Mouse (Mus musculus) forebrain, embryonic 16.5 days (tissue): Measurements from ENCODE around the gene Cep126. TPM values are rescaled to one million over a fixed set of nuclear protein-coding genes. Genes with fewer than 3 reads are reported as not detected.

Experiments
- ATAC-seq: fragments of 200-750 bp; cut with Nextera tagmentation; 2 replicates; pipeline ENCODE4 v1.8.0; 2017; ENCODE audit warnings: mild to moderate bottlenecking, moderate library complexity
- H3K27ac ChIP-seq: fragments of 300-500 bp; sonication (generic); 2 replicates; pipeline ENCODE4 v1.5.1; 2014; ENCODE audit warnings: low read length, control low read depth
- H3K27me3 ChIP-seq: fragments of 300-500 bp; sonication (generic); replicated peaks from 2 replicates; pipeline ENCODE4 v1.6.1; 2014; ENCODE audit warnings: low read length; ENCODE audit not compliant: control insufficient read depth, insufficient read depth
- H3K36me3 ChIP-seq: fragments of 300-500 bp; sonication (generic); 2 replicates; pipeline ENCODE4 v1.6.1; 2014; ENCODE audit not compliant: control insufficient read depth, insufficient read depth
- H3K4me1 ChIP-seq: fragments of 300-500 bp; sonication (generic); replicated peaks from 2 replicates; pipeline ENCODE4 v1.6.1; 2014; ENCODE audit warnings: low read length; ENCODE audit not compliant: control insufficient read depth, insufficient read depth
- H3K4me2 ChIP-seq: fragments of 300-500 bp; sonication (generic); 2 replicates; pipeline ENCODE4 v1.6.1; 2014; ENCODE audit warnings: mild to moderate bottlenecking, low read length, control low read depth
- H3K4me3 ChIP-seq: fragments of 300-500 bp; sonication (generic); replicated peaks from 2 replicates; pipeline ENCODE4 v1.5.1; 2014; ENCODE audit warnings: mild to moderate bottlenecking, low read length, control low read depth
- H3K9ac ChIP-seq: fragments of 300-500 bp; sonication (generic); replicated peaks from 2 replicates; pipeline ENCODE4 v1.6.1; 2014; ENCODE audit warnings: low read depth, low read length, control low read depth
- H3K9me3 ChIP-seq: fragments of 300-500 bp; sonication (generic); 2 replicates; pipeline ENCODE4 v1.6.1; 2016; ENCODE audit warnings: low read length; ENCODE audit not compliant: control insufficient read depth
- WGBS: fragments of 180-500 bp; shearing (Covaris S2); extraction: QIAGEN DNeasy Blood & Tissue Kit; methylation state at CpG from one replicate; pipeline ENCODE4 v1.1.7; 2014; 5-methylcytosine and 5-hydroxymethylcytosine counted together
- polyA plus RNA-seq: library from polyadenylated mRNA; unstranded; fragments of >200 nt; fragmentation: Nextera tagmentation; extraction: Ambion mirVana; gene quantifications from 2 replicates; pipeline ENCODE4 v1.2.1, GENCODE M21; 2015

The Cep126 gene
- polyA plus RNA-seq, 1 experiment from 2014 or later: 2.1 TPM

DNA sequence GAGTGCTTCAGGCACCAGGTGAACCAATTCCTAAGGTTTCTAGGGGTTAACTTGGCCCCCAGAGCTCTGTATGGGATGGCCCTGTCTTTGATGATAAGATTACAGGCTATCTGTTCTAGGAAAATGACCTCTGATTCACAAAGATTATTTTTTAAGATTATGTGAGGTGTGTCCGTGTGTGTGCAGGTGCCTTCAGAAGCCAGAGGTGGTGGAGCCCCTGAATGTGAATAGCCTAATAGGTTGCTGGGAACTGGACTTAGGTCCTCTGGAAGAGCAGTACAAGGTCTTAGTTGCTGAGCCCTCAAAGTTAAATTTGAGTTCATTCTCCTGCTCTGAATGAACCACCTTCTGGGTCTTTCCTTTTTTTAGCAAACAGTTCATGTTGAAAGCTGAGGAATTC, 100.0 kb downstream of the Cep126 start:
- WGBS: 91% methylated on average over 1 of the region's 1 CpGs
- Histone ChIP-seq H3K9ac (no peak overlapping the region), H3K4me1 (0 out of 2 replicates have a peak, but pooled peaks cover 3% of the 10 kb centered on the region), H3K4me3 (no peak overlapping the region), H3K27ac (no peak overlapping the region), H3K27me3 (no peaks in the 10 kb centered on the region), H3K4me2 (no peak overlapping the region), H3K36me3 (no peaks in the 10 kb centered on the region), H3K9me3 (no peaks in the 10 kb centered on the region)
- ATAC-seq: no peak

DNA sequence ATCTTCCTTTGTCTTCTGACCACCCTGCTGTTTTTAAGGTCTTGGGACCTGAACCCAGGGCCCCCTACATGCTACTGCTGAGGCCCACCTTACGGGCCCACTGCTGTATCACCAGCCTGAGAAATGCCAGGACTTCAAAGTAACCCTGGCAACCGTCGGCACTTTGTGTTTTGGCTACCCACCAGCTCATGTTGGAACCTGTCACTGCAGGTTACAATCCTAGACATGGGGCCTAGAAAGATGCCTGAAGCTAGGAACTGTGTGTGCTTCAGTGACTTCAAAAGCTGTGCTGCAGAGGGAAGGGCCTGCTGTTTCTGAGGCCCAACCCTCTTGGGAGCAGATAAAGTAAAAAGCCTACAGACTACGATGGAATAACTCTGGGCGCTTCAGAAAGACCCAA, 101.2 kb downstream of the Cep126 start:
- Histone ChIP-seq H3K27ac (no peak overlapping the region), H3K4me1 (0 out of 2 replicates have a peak, but pooled peaks cover 3% of the 10 kb centered on the region), H3K9me3 (no peaks in the 10 kb centered on the region), H3K27me3 (no peaks in the 10 kb centered on the region), H3K4me3 (no peak overlapping the region), H3K9ac (no peak overlapping the region), H3K4me2 (no peak overlapping the region), H3K36me3 (no peaks in the 10 kb centered on the region)
- ATAC-seq: 0 out of 2 replicates have a peak, but pooled peaks have one; percentile 22
- WGBS: 57% methylated on average over 5 of the region's 5 CpGs

Other genes starting within 250 kb of the Cep126 start
- gene Yap1, start 129.7 kb downstream of the Cep126 start, polyA plus RNA-seq: 7.7 and 8.0 TPM in 2 replicates
- gene Cfap300, start 91.5 kb downstream of the Cep126 start, polyA plus RNA-seq: 15.7 and 15.9 TPM in 2 replicates